Mouse (Mus musculus): ENCODE measurements around the gene Nhsl1.
A peak's percentile ranks its signal among the peaks of the same experiment; 100 is the strongest.

The Nhsl1 gene

GRCm38 (mm10) chr10:18341444-18342196, 22.8 kb downstream of the Nhsl1 start:
- DNase-seq (ENCODE audit: low spot score) = peak; percentile 9

- no peak for DNase-seq (ENCODE audit: low spot score)
These were observed 28.4 kb downstream of the Nhsl1 start for GRCm38 (mm10) chr10:18347231-18347630.

- no peak for DNase-seq (ENCODE audit: low spot score)
These were observed 32.0 kb downstream of the Nhsl1 start for GRCm38 (mm10) chr10:18350781-18351180.

- DNase-seq (ENCODE audit: low spot score) = no peak
These were observed 34.2 kb downstream of the Nhsl1 start for GRCm38 (mm10) chr10:18352937-18353336.

- DNase-seq (ENCODE audit: low spot score) = no peak
These were observed 35.3 kb downstream of the Nhsl1 start for GRCm38 (mm10) chr10:18354103-18354502.

GRCm38 (mm10) chr10:18356461-18356860, 37.7 kb downstream of the Nhsl1 start:
- no peak for DNase-seq (ENCODE audit: low spot score)

GRCm38 (mm10) chr10:18357212-18357611, 38.4 kb downstream of the Nhsl1 start:
- no peak for DNase-seq (ENCODE audit: low spot score)

- DNase-seq (ENCODE audit: low spot score) = no peak
These were observed 39.7 kb downstream of the Nhsl1 start for GRCm38 (mm10) chr10:18358461-18358860.

- no peak for DNase-seq (ENCODE audit: low spot score)
These were observed 41.4 kb downstream of the Nhsl1 start for GRCm38 (mm10) chr10:18360175-18360574.

GRCm38 (mm10) chr10:18365432-18365831, 46.6 kb downstream of the Nhsl1 start:
- DNase-seq (ENCODE audit: low spot score) = no peak

- no peak for DNase-seq (ENCODE audit: low spot score)
These were observed 47.9 kb downstream of the Nhsl1 start for GRCm38 (mm10) chr10:18366697-18367096.

- no peak for DNase-seq (ENCODE audit: low spot score)
These were observed 49.3 kb downstream of the Nhsl1 start for GRCm38 (mm10) chr10:18368111-18368510.

GRCm38 (mm10) chr10:18370475-18371286, 51.9 kb downstream of the Nhsl1 start:
- peak; percentile 92 for DNase-seq (ENCODE audit: low spot score)

- peak; percentile 67 for DNase-seq (ENCODE audit: low spot score)
These were observed 53.1 kb downstream of the Nhsl1 start for GRCm38 (mm10) chr10:18371866-18372265.

GRCm38 (mm10) chr10:18375301-18375700, 56.5 kb downstream of the Nhsl1 start:
- no peak for DNase-seq (ENCODE audit: low spot score)

- DNase-seq (ENCODE audit: low spot score) = no peak
These were observed 66.0 kb downstream of the Nhsl1 start for GRCm38 (mm10) chr10:18384766-18385165.

- DNase-seq (ENCODE audit: low spot score) = no peak
These were observed 67.4 kb downstream of the Nhsl1 start for GRCm38 (mm10) chr10:18386224-18386623.

GRCm38 (mm10) chr10:18388784-18389575, 70.2 kb downstream of the Nhsl1 start:
- peak; percentile 54 for DNase-seq (ENCODE audit: low spot score)

GRCm38 (mm10) chr10:18390004-18390403, 71.2 kb downstream of the Nhsl1 start:
- DNase-seq (ENCODE audit: low spot score) = no peak

GRCm38 (mm10) chr10:18391608-18392007, 72.8 kb downstream of the Nhsl1 start:
- DNase-seq (ENCODE audit: low spot score) = no peak

GRCm38 (mm10) chr10:18392268-18392667, 73.5 kb downstream of the Nhsl1 start:
- DNase-seq (ENCODE audit: low spot score) = no peak

GRCm38 (mm10) chr10:18393740-18394139, 75.0 kb downstream of the Nhsl1 start:
- DNase-seq (ENCODE audit: low spot score) = no peak
